Comparison of ENCODE assay signal across 21 mouse cellular contexts in the genomic region with DNA sequence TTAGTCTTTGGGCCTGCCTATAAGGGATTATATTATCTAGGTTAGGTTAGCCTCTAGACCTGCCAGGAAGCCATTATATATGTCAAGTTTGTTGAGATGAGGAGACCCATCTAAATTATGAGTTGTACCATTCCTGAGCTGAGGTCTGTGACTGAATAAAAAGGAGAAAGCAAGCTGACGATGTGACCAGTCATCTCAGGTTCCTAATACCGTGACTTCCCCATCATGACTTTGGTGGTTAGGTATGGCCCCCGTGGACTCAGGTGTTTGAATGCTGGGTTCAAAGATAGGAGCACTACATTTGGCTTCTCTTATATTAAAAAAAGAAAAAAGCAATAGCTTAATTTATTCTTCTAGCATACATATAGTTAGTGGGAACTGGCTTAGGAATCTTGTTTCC.
DNase-seq lines count a peak whose midpoint lies in the region; ATAC-seq and TF ChIP-seq lines count a peak whose summit lies in the region.
"Had no signal": no experiment of that assay in that cellular context is flagged by ENCODE, and none has a peak within 500 bp of the region (broad histone marks: within the 10 kb centered on the region; RNA-seq: fewer than 3 reads in every experiment).

No protein-coding gene starts in this region.

- in situ Hi-C loops in CH12.LX (cut with MboI; ENCODE audit: low pct_ligation_motif_present, low pct_unique_long_range_greater_than_20kb, low sequenced_read_pairs), result no loop called here

- TF ChIP-seq RAD21 in CH12.LX (IDR thresholded peaks at IDR 0.05; ENCODE audit: low read depth, low read length), result no peak

- H3K4me1 ChIP-seq in intestine, embryonic 14.5 days (replicated peaks; ENCODE audit: control insufficient read depth, insufficient read depth, low read length), result no peaks in the 10 kb centered on the region
- no peaks in the 10 kb centered on the region for H3K4me1 ChIP-seq in intestine, embryonic 16.5 days (ENCODE audit: control insufficient read depth, insufficient read depth, low read length)
- no peaks in the 10 kb centered on the region for H3K4me1 ChIP-seq in lung, embryonic 15.5 days
- peaks cover 23 to 43% of the 10 kb centered on the region in 2 experiments for H3K4me1 ChIP-seq in CH12.LX (ENCODE audit: control insufficient read depth in 1 of 2, insufficient read depth in 2 of 2)

- no peak for ATAC-seq in intestine, embryonic 14.5 days (replicated peaks; ENCODE audit: low FRiP score, low TSS enrichment, low read depth)
- no peak for ATAC-seq in intestine, embryonic 16.5 days
- no peak for ATAC-seq in lung, embryonic 15.5 days (ENCODE audit: borderline replicate concordance, extremely low read depth, low FRiP score, low TSS enrichment)
- ATAC-seq: activated CD4-positive, CD25-positive, alpha-beta regulatory T cell, adult 4 months; CD4-positive, CD25-positive, alpha-beta regulatory T cell, adult 4 months; Patski had no signal

- WGBS in intestine, embryonic 14.5 days, result 89% methylated on average over 3 of the region's 3 CpGs
- WGBS in intestine, embryonic 16.5 days, result 90% methylated on average over 3 of the region's 3 CpGs
- WGBS in lung, embryonic 15.5 days, result 90% methylated on average over 3 of the region's 3 CpGs

- peak; percentile 64; the same call in 1 of the 2 replicates for TF ChIP-seq EP300 in CH12.LX (IDR thresholded peaks at IDR 0.05; ENCODE audit: low read length)

- H3K4me3 ChIP-seq in intestine, embryonic 14.5 days (ENCODE audit: low read depth, low read length), result no peak overlapping the region
- no peak overlapping the region for H3K4me3 ChIP-seq in intestine, embryonic 16.5 days (ENCODE audit: low read length)
- no peak overlapping the region for H3K4me3 ChIP-seq in lung, embryonic 15.5 days
- no peak overlapping the region for H3K4me3 ChIP-seq in CH12.LX (replicated peaks in 1 of 3; ENCODE audit: low read depth in 2 of 3, low read length in 2 of 3, poor library complexity in 1 of 3)

- peak; percentile 16 for DNase-seq in intestine, embryonic 14.5 days (ENCODE audit: low spot score)
- no peak for DNase-seq in lung, postnatal 10 days
- DNase-seq in CH12.LX (ENCODE audit: extremely low read depth), result peak; percentile 42
- no peak for DNase-seq in gastrocnemius, postnatal 14 days
- DNase-seq: adrenal gland, adult 2 months; adrenal gland, adult 8-10 months; adrenal gland, postnatal 10 days; adrenal gland, postnatal 14 days; adrenal gland, postnatal 25 days; adrenal gland, postnatal 36 days; B cell, adult 2 months; cerebellum, adult 11 months; cerebellum, adult 11-12 months; cerebellum, adult 18-20 months; cerebellum, adult 2 months had no signal

- no peak overlapping the region for H3K9ac ChIP-seq in intestine, embryonic 14.5 days (ENCODE audit: low read length)
- H3K9ac ChIP-seq in intestine, embryonic 16.5 days (ENCODE audit: low read depth, low read length), result no peak overlapping the region
- H3K9ac ChIP-seq in lung, embryonic 15.5 days, result no peak overlapping the region
- H3K9ac ChIP-seq in CH12.LX (ENCODE audit: insufficient read depth, low read depth), result no peak overlapping the region

- no peak for TF ChIP-seq POLR2A in CH12.LX (IDR thresholded peaks at IDR 0.05; ENCODE audit: low read depth, low read length)

- no peak overlapping the region for H3K27ac ChIP-seq in intestine, embryonic 14.5 days (ENCODE audit: low read depth)
- no peak overlapping the region for H3K27ac ChIP-seq in intestine, embryonic 16.5 days (ENCODE audit: low read length)
- H3K27ac ChIP-seq in lung, embryonic 15.5 days, result peak overlapping the region; percentile 37; the same call in 1 of the 2 replicates
- H3K27ac ChIP-seq in CH12.LX (ENCODE audit: insufficient read depth, low read depth), result no peak overlapping the region

- H3K79me2 ChIP-seq in CH12.LX (replicated peaks; ENCODE audit: control insufficient read depth, extremely low read depth, insufficient read depth, poor library complexity, severe bottlenecking), result no peaks in the 10 kb centered on the region

- intact Hi-C loops in gastrocnemius, postnatal 14 days (cut with DNase I; ENCODE audit: low total_unique reads), result no loop called here

- no peaks in the 10 kb centered on the region for H3K36me3 ChIP-seq in intestine, embryonic 14.5 days (ENCODE audit: control insufficient read depth, insufficient read depth, low read length)
- no peaks in the 10 kb centered on the region for H3K36me3 ChIP-seq in intestine, embryonic 16.5 days (ENCODE audit: control insufficient read depth, insufficient read depth, low read length)
- no peaks in the 10 kb centered on the region for H3K36me3 ChIP-seq in lung, embryonic 15.5 days
- no peaks in the 10 kb centered on the region for H3K36me3 ChIP-seq in CH12.LX (replicated peaks in 1 of 2; ENCODE audit: control insufficient read depth in 1 of 2, insufficient read depth in 1 of 2, low read length in 1 of 2)
- H3K36me3 ChIP-seq: G1E had no signal

- H3K9me3 ChIP-seq in intestine, embryonic 14.5 days (ENCODE audit: control insufficient read depth, low read length), result no peaks in the 10 kb centered on the region
- H3K9me3 ChIP-seq in intestine, embryonic 16.5 days (ENCODE audit: control insufficient read depth, low read length), result no peaks in the 10 kb centered on the region
- H3K9me3 ChIP-seq in lung, embryonic 15.5 days, result no peaks in the 10 kb centered on the region
- no peaks in the 10 kb centered on the region for H3K9me3 ChIP-seq in CH12.LX (replicated peaks; ENCODE audit: low read length)

- H3K4me2 ChIP-seq in intestine, embryonic 14.5 days (ENCODE audit: low read length), result no peak overlapping the region
- no peak overlapping the region for H3K4me2 ChIP-seq in intestine, embryonic 16.5 days (ENCODE audit: low read depth, low read length)
- H3K4me2 ChIP-seq in lung, embryonic 15.5 days, result no peak overlapping the region
- no peak overlapping the region for H3K4me2 ChIP-seq in CH12.LX (ENCODE audit: insufficient read depth, low read depth, poor library complexity, severe bottlenecking)

- TF ChIP-seq CTCF in CH12.LX (conservative IDR thresholded peaks at IDR 0.05 in 1 of 2, IDR thresholded peaks at IDR 0.05 in 1 of 2; ENCODE audit: low read depth in 2 of 2, low read length in 2 of 2), result no peak

- no peaks in the 10 kb centered on the region for H3K27me3 ChIP-seq in intestine, embryonic 14.5 days (replicated peaks; ENCODE audit: control insufficient read depth, insufficient read depth, low read length)
- no peaks in the 10 kb centered on the region for H3K27me3 ChIP-seq in intestine, embryonic 16.5 days (replicated peaks; ENCODE audit: control insufficient read depth, insufficient read depth, low read length)
- no peaks in the 10 kb centered on the region for H3K27me3 ChIP-seq in lung, embryonic 15.5 days
- no peaks in the 10 kb centered on the region for H3K27me3 ChIP-seq in CH12.LX (replicated peaks)
- H3K27me3 ChIP-seq: Patski had no signal

- dilution Hi-C loops in CH12.LX (cut with MboI; ENCODE audit: extremely low pct_ligation_motif_present, extremely low pct_unique_long_range_greater_than_20kb, low sequenced_read_pairs), result no loop called here

TF ChIP-seq in CH12.LX, 34 proteins besides CTCF, POLR2A, EP300 and RAD21:
- TF ChIP-seq MXI1 (IDR thresholded peaks at IDR 0.05; ENCODE audit: low read depth, low read length) (no peak), SMC3 (IDR thresholded peaks at IDR 0.05; ENCODE audit: low read depth, low read length) (no peak), UBTF (IDR thresholded peaks at IDR 0.05; ENCODE audit: low read depth, low read length) (no peak), MAFK (IDR thresholded peaks at IDR 0.05; ENCODE audit: insufficient replicate concordance, low read length) (no peak), ETS1 (conservative IDR thresholded peaks at IDR 0.05; ENCODE audit: low read depth, low read length) (0 out of 2 replicates have a peak, but pooled peaks have one; percentile 9), SIN3A (IDR thresholded peaks at IDR 0.05; ENCODE audit: low read length) (no peak), BHLHE40 (IDR thresholded peaks at IDR 0.05; ENCODE audit: low read depth, low read length) (peak; percentile 72), JUND (conservative IDR thresholded peaks at IDR 0.05; ENCODE audit: low read depth, low read length) (0 out of 2 replicates have a peak, but pooled peaks have one; percentile 8), IRF4 (IDR thresholded peaks at IDR 0.05; ENCODE audit: low read depth, low read length) (peak; percentile 60; the same call in 1 of the 2 replicates), PAX5 (IDR thresholded peaks at IDR 0.05; ENCODE audit: low read length) (no peak), MYC (IDR thresholded peaks at IDR 0.05; ENCODE audit: low read depth, low read length) (no peak), NRF1 (IDR thresholded peaks at IDR 0.05; ENCODE audit: low read depth, low read length) (no peak)

Comparison
In these comparisons a context has a peak if more than half of its experiments do, and no peak if none do; other contexts are left out.
1. DNase-seq: peak in intestine, embryonic 14.5 days (single experiment) and CH12.LX (single experiment); none in lung, postnatal 10 days (single experiment) and gastrocnemius, postnatal 14 days (single experiment).